Mouse (Mus musculus) heart, postnatal 0 days (tissue): ENCODE data around the gene Arhgef2.

ENCODE experiments used
- CTCF ChIP-seq: IDR thresholded peaks from 2 replicates; pipeline ENCODE4 v1.5.1; 2016; ENCODE audit warnings: antibody characterized with exemption, control low read depth, low read depth
- EP300 ChIP-seq: IDR thresholded peaks from 2 replicates; pipeline ENCODE4 v1.6.1; 2016; ENCODE audit warnings: antibody characterized with exemption, low read depth

DNA sequence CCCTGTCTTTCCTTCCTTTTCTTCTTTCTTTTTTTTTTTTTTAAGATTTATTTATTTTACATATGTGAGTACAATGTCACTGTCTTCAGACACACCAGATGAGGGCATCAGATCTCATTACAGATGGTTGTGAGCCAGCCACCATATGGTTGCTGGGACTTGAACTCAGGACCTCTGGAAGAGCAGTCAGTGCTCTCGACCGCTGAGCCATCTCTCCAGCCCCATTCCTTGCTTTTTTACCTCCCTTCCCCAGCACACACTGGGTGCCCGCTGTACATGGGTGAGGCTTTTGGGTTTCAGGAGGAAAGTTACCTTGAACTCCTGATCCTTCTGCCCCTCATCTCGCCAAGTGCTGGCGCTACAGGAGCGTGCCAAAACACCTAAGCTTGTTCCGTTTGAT, 19.8 kb downstream of the Arhgef2 start:
- TF ChIP-seq EP300 (no peak), CTCF (no peak)
